Comparison of ENCODE assay signal across 8 mouse cellular contexts in genomic region chr8:11554799-11555719, GRCm38 (mm10). TPM values are rescaled to one million over a fixed set of nuclear protein-coding genes. Genes with fewer than 3 reads are reported as not detected.
DNase-seq lines count a peak whose midpoint lies in the region; ATAC-seq and TF ChIP-seq lines count a peak whose summit lies in the region.

Ing1 (plus strand) TSS chr8:11555571.

- H3K27me3 ChIP-seq in C2C12 (ENCODE audit: control insufficient read depth, insufficient read depth, insufficient read length), result no peaks in the 10 kb centered on the region
- H3K27me3 ChIP-seq in erythroblast, embryonic 14.5 days (ENCODE audit: control insufficient read depth), result no peaks in the 10 kb centered on the region
- no peaks in the 10 kb centered on the region for H3K27me3 ChIP-seq in heart, embryonic 12.5 days (replicated peaks)
- H3K27me3 ChIP-seq in kidney, postnatal 0 days (ENCODE audit: insufficient read depth, low read length), result no peaks in the 10 kb centered on the region
- H3K27me3 ChIP-seq in liver, embryonic 11.5 days (replicated peaks; ENCODE audit: control insufficient read depth, insufficient read depth, low read length), result no peaks in the 10 kb centered on the region
- H3K27me3 ChIP-seq in stomach, embryonic 14.5 days (ENCODE audit: control insufficient read depth, insufficient read depth, low read length), result no peaks in the 10 kb centered on the region

- H3K79me3 ChIP-seq in C2C12 (ENCODE audit: low read depth), result peaks cover 21% of the 10 kb centered on the region

- TF ChIP-seq CTCF in C2C12 (IDR thresholded peaks at IDR 0.05; ENCODE audit: control insufficient read depth, insufficient read depth, insufficient read length), result no peak
- no peak for TF ChIP-seq CTCF in brain, embryonic 14.5 days (IDR thresholded peaks at IDR 0.05; ENCODE audit: borderline replicate concordance, extremely low read depth, insufficient read depth, insufficient read length)
- TF ChIP-seq CTCF in kidney, postnatal 0 days (IDR thresholded peaks at IDR 0.05; ENCODE audit: low read depth), result no peak

- peak within 1 kb of the TSS; percentile 98 for H3K27ac ChIP-seq in heart, embryonic 12.5 days (ENCODE audit: poor library complexity, severe bottlenecking)
- peak within 1 kb of the TSS; percentile 99 for H3K27ac ChIP-seq in kidney, postnatal 0 days
- H3K27ac ChIP-seq in liver, embryonic 11.5 days (ENCODE audit: low read depth, low read length), result peak within 1 kb of the TSS; percentile 99
- peak within 1 kb of the TSS; percentile 99 for H3K27ac ChIP-seq in stomach, embryonic 14.5 days (ENCODE audit: low read length)

- H3K9ac ChIP-seq in heart, embryonic 12.5 days, result peak within 1 kb of the TSS; percentile 96
- peak within 1 kb of the TSS; percentile 89 for H3K9ac ChIP-seq in kidney, postnatal 0 days (ENCODE audit: low read depth, low read length)
- peak within 1 kb of the TSS; percentile 95 for H3K9ac ChIP-seq in liver, embryonic 11.5 days (ENCODE audit: low read depth, low read length)
- peak within 1 kb of the TSS; percentile 98 for H3K9ac ChIP-seq in stomach, embryonic 14.5 days (replicated peaks; ENCODE audit: low read depth, low read length)

- peak; percentile 82 for ATAC-seq in heart, embryonic 12.5 days (ENCODE audit: insufficient number of reproducible peaks, low FRiP score)
- peak; percentile 76 for ATAC-seq in kidney, postnatal 0 days (replicated peaks; ENCODE audit: low FRiP score, low read depth)
- ATAC-seq in liver, embryonic 11.5 days (replicated peaks; ENCODE audit: low FRiP score), result peak; percentile 73
- peak; percentile 74 for ATAC-seq in stomach, embryonic 14.5 days (ENCODE audit: insufficient number of reproducible peaks, insufficient read depth, low FRiP score, low read depth)

- under 1% methylated on average over 52 of the region's 52 CpGs for WGBS in heart, embryonic 12.5 days
- under 1% methylated on average over 52 of the region's 52 CpGs for WGBS in kidney, postnatal 0 days
- WGBS in liver, embryonic 11.5 days, result under 1% methylated on average over 51 of the region's 52 CpGs
- WGBS in stomach, embryonic 14.5 days, result under 1% methylated on average over 52 of the region's 52 CpGs

- peak within 1 kb of the TSS; percentile 80 for H3K4me2 ChIP-seq in heart, embryonic 12.5 days
- H3K4me2 ChIP-seq in kidney, postnatal 0 days (ENCODE audit: low read length), result peak within 1 kb of the TSS; percentile 79
- peak within 1 kb of the TSS; percentile 90 for H3K4me2 ChIP-seq in liver, embryonic 11.5 days
- H3K4me2 ChIP-seq in stomach, embryonic 14.5 days (replicated peaks; ENCODE audit: low read depth, low read length), result peak within 1 kb of the TSS; percentile 70

- H3K79me2 ChIP-seq in C2C12 (ENCODE audit: control insufficient read depth, insufficient read depth), result peaks cover 32% of the 10 kb centered on the region

- H3K36me3 ChIP-seq in C2C12 (ENCODE audit: control insufficient read depth, insufficient read depth), result no peaks in the 10 kb centered on the region
- peaks cover 1% of the 10 kb centered on the region for H3K36me3 ChIP-seq in erythroblast, embryonic 14.5 days (ENCODE audit: control insufficient read depth)
- H3K36me3 ChIP-seq in heart, embryonic 12.5 days, result no peaks in the 10 kb centered on the region
- no peaks in the 10 kb centered on the region for H3K36me3 ChIP-seq in kidney, postnatal 0 days (ENCODE audit: insufficient read depth, low read length)
- no peaks in the 10 kb centered on the region for H3K36me3 ChIP-seq in liver, embryonic 11.5 days (ENCODE audit: control insufficient read depth, insufficient read depth, low read length)
- H3K36me3 ChIP-seq in stomach, embryonic 14.5 days (ENCODE audit: control insufficient read depth, insufficient read depth, low read length), result no peaks in the 10 kb centered on the region

- H3K9me3 ChIP-seq in erythroblast, embryonic 14.5 days (ENCODE audit: control insufficient read depth, low read length), result no peaks in the 10 kb centered on the region
- no peaks in the 10 kb centered on the region for H3K9me3 ChIP-seq in heart, embryonic 12.5 days (replicated peaks)
- H3K9me3 ChIP-seq in kidney, postnatal 0 days (replicated peaks; ENCODE audit: low read length), result no peaks in the 10 kb centered on the region
- no peaks in the 10 kb centered on the region for H3K9me3 ChIP-seq in liver, embryonic 11.5 days (ENCODE audit: control insufficient read depth, low read length)
- H3K9me3 ChIP-seq in stomach, embryonic 14.5 days (ENCODE audit: control insufficient read depth, low read depth, low read length), result no peaks in the 10 kb centered on the region

- H3K4me1 ChIP-seq in erythroblast, embryonic 14.5 days (ENCODE audit: control insufficient read depth), result peaks cover 64% of the 10 kb centered on the region
- H3K4me1 ChIP-seq in heart, embryonic 12.5 days (replicated peaks), result peaks cover 26% of the 10 kb centered on the region
- peaks cover 20% of the 10 kb centered on the region for H3K4me1 ChIP-seq in kidney, postnatal 0 days (replicated peaks; ENCODE audit: insufficient read depth, low read length)
- H3K4me1 ChIP-seq in liver, embryonic 11.5 days (replicated peaks; ENCODE audit: control insufficient read depth, insufficient read depth, low read length), result peaks cover 21% of the 10 kb centered on the region
- peaks cover 25% of the 10 kb centered on the region; the same call in 1 of the 2 replicates for H3K4me1 ChIP-seq in stomach, embryonic 14.5 days (ENCODE audit: control insufficient read depth, insufficient read depth, low read length)

- DNase-seq in brain, embryonic 14.5 days (ENCODE audit: low read depth), result peak; percentile 99
- DNase-seq in kidney, postnatal 0 days (ENCODE audit: low spot score), result peak; percentile 97
- DNase-seq in liver, embryonic 11.5 days (ENCODE audit: low spot score), result peak; percentile 94
- peak; percentile 98 for DNase-seq in naive thymus-derived CD4-positive, alpha-beta T cell, adult 2 months (ENCODE audit: low read depth)

- peak within 1 kb of the TSS; percentile 71 for H3K4me3 ChIP-seq in C2C12 (ENCODE audit: insufficient read depth, poor library complexity, severe bottlenecking)
- H3K4me3 ChIP-seq in erythroblast, embryonic 14.5 days (replicated peaks), result peak within 1 kb of the TSS; percentile 87
- peak within 1 kb of the TSS; percentile 73 for H3K4me3 ChIP-seq in heart, embryonic 12.5 days
- peak within 1 kb of the TSS; percentile 78 for H3K4me3 ChIP-seq in kidney, postnatal 0 days (replicated peaks; ENCODE audit: low read depth, low read length)
- H3K4me3 ChIP-seq in liver, embryonic 11.5 days (ENCODE audit: low read depth, low read length), result peak within 1 kb of the TSS; percentile 94
- peak within 1 kb of the TSS; percentile 87 for H3K4me3 ChIP-seq in stomach, embryonic 14.5 days (ENCODE audit: low read depth, low read length)

- TF ChIP-seq POLR2A in brain, embryonic 14.5 days (IDR thresholded peaks at IDR 0.05; ENCODE audit: borderline replicate concordance, extremely low read depth, insufficient read depth, insufficient read length, poor library complexity, severe bottlenecking), result peak; percentile 59

- H3ac ChIP-seq in C2C12 (ENCODE audit: control insufficient read depth, insufficient read length, low read depth), result peak within 1 kb of the TSS; percentile 77

TF ChIP-seq in C2C12, 6 proteins besides CTCF, POLR2A, EP300 and RAD21:
- TF ChIP-seq MYOD1 (IDR thresholded peaks at IDR 0.05; ENCODE audit: control insufficient read depth, insufficient read length, low read depth) (no peak), CEBPB (IDR thresholded peaks at IDR 0.05; ENCODE audit: low read depth) (no peak), FOSL1 (IDR thresholded peaks at IDR 0.05; ENCODE audit: insufficient read depth, low read length, poor library complexity, severe bottlenecking) (no peak), MAX (IDR thresholded peaks at IDR 0.05) (peak; percentile 59)
TF ChIP-seq in C2C12: peak in this region for 1.

RNA-seq across cellular contexts. Expression of gene Ing1, which starts in this region (rescaled TPM):
- polyA plus RNA-seq in C2C12 (2012; fragmentation: generic; extraction: Trizol), result 22.3 TPM
- 57.3 and 69.9 TPM in 2 replicates for polyA plus RNA-seq in brain, embryonic 14.5 days (2012; rRNA removed)
- polyA plus RNA-seq in erythroblast, embryonic 14.5 days (2012), result 3.2 and 4.3 TPM in 2 replicates
- 25.2 and 26.5 TPM in 2 replicates for polyA plus RNA-seq in heart, embryonic 12.5 days (2016; fragmentation: Nextera tagmentation; extraction: Ambion mirVana)
- 36.3 and 36.9 TPM in 2 replicates for polyA plus RNA-seq in kidney, postnatal 0 days (2015; fragmentation: Nextera tagmentation; extraction: Ambion mirVana)
- 26.7 and 31.2 TPM in 2 replicates for polyA plus RNA-seq in liver, embryonic 11.5 days (2014; fragmentation: Nextera tagmentation; extraction: Ambion mirVana)
- polyA plus RNA-seq in stomach, embryonic 14.5 days (2014; fragmentation: Nextera tagmentation; extraction: Ambion mirVana), result 36.7 and 40.3 TPM in 2 replicates

Comparison
In these comparisons a context has a peak if more than half of its experiments do, and no peak if none do; other contexts are left out.
1. Peak in every context shown above with its lines: DNase-seq, ATAC-seq, H3K4me3 ChIP-seq and H3K27ac ChIP-seq.